Mouse (Mus musculus): ENCODE data around the gene Zdhhc5. TPM values are rescaled to one million over a fixed set of nuclear protein-coding genes. Genes with fewer than 3 reads are reported as not detected.

Zdhhc5 gene
- total and polyA plus RNA-seq, 3 experiments, result 25.4 to 45.5 (median 37.7) TPM

DNA sequence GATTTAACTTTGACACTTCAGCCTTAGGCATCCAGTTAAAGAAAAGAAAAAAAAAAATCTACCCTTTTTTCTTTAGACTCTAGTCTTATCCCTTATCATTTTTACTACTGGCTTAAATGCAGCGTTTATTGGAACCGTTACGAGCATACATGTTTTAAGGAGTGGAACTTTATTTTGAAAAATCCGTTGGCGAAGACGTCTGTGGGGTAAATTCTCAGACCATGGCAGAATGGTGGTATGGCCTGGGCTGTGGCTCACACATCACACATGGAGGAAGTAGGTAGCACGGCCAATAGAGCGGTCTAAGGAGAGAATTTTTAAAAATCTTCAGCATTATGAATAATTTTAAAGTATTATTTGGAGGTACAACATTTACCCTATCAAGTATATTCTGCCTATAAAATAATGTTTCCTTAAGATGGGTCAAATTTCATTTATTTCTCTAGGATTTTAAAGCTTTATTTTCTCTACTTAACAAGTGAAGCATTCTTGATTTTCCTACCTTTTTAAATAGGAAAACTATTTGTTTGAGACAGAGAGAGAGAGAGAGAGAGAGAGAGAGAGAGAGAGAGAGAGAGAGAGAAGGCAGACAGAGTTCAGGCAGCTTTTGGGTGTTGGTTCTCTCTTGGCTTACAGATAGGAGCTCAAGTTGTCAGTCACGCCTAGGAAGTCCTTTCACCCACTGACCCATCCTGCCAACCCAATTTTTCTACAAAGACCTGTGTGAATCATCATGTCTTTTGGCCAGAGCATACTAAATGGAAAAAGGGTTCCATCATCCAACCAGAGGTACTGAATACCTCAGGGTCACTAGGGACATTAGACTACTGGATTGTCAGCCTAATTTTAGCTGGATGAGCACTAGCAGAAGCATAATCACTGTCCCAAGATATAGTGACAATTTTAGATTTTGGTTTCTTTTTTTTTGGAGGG, 1.7 kb upstream of the Zdhhc5 start:
- Histone ChIP-seq H3K4me3 (replicated peaks in 1 of 3; ENCODE audit: low read depth in 2 of 3, low read length in 2 of 3, poor library complexity in 1 of 3) (peak overlapping the region; percentile 76 to 90 (median 77)), H3K4me1 (ENCODE audit: control insufficient read depth in 1 of 2, insufficient read depth in 2 of 2) (peaks cover 0 to 26% of the 10 kb centered on the region in 2 experiments; a peak in 3 of 4 replicates), H3K9ac (ENCODE audit: insufficient read depth, low read depth) (peak overlapping the region; percentile 54), H3K79me2 (replicated peaks; ENCODE audit: control insufficient read depth, extremely low read depth, insufficient read depth, poor library complexity, severe bottlenecking) (peaks cover 24% of the 10 kb centered on the region), H3K27me3 (replicated peaks) (no peaks in the 10 kb centered on the region), H3K36me3 (replicated peaks in 1 of 2; ENCODE audit: control insufficient read depth in 1 of 2, insufficient read depth in 1 of 2, low read length in 1 of 2) (peaks cover 6 to 10% of the 10 kb centered on the region in 2 experiments), H3K4me2 (ENCODE audit: insufficient read depth, low read depth, poor library complexity, severe bottlenecking) (peak overlapping the region; percentile 86), H3K27ac (ENCODE audit: insufficient read depth, low read depth) (no peak overlapping the region; the same call in 1 of the 2 replicates), H3K9me3 (replicated peaks; ENCODE audit: low read length) (no peaks in the 10 kb centered on the region)
- dilution Hi-C loops (cut with MboI; ENCODE audit: extremely low pct_ligation_motif_present, extremely low pct_unique_long_range_greater_than_20kb, low sequenced_read_pairs), result no loop called here
- in situ Hi-C loops (cut with MboI; ENCODE audit: low pct_ligation_motif_present, low pct_unique_long_range_greater_than_20kb, low sequenced_read_pairs), result no loop called here
- DNase-seq (ENCODE audit: extremely low read depth), result peak; percentile 21
- TF ChIP-seq PAX5 (IDR thresholded peaks at IDR 0.05; ENCODE audit: low read length) (no peak), CHD2 (IDR thresholded peaks at IDR 0.05; ENCODE audit: low read length) (no peak), MEF2A (IDR thresholded peaks at IDR 0.05; ENCODE audit: borderline replicate concordance, low read depth, low read length) (no peak), BHLHE40 (IDR thresholded peaks at IDR 0.05; ENCODE audit: low read depth, low read length) (no peak), TBP (conservative IDR thresholded peaks at IDR 0.05; ENCODE audit: low read depth, low read length) (0 out of 2 replicates have a peak, but pooled peaks have one; percentile 11), ZNF384 (IDR thresholded peaks at IDR 0.05; ENCODE audit: low read depth, low read length) (peak; percentile 37), CHD1 (IDR thresholded peaks at IDR 0.05; ENCODE audit: low read depth, low read length) (peak; percentile 82; the same call in 1 of the 2 replicates), TCF12 (IDR thresholded peaks at IDR 0.05; ENCODE audit: low read depth, low read length) (no peak), ELF1 (IDR thresholded peaks at IDR 0.05; ENCODE audit: low read depth, low read length) (no peak), JUND (conservative IDR thresholded peaks at IDR 0.05; ENCODE audit: low read depth, low read length) (0 out of 2 replicates have a peak, but pooled peaks have one; percentile 43), JUN (IDR thresholded peaks at IDR 0.05; ENCODE audit: insufficient read depth, low read depth, low read length) (no peak)

DNA sequence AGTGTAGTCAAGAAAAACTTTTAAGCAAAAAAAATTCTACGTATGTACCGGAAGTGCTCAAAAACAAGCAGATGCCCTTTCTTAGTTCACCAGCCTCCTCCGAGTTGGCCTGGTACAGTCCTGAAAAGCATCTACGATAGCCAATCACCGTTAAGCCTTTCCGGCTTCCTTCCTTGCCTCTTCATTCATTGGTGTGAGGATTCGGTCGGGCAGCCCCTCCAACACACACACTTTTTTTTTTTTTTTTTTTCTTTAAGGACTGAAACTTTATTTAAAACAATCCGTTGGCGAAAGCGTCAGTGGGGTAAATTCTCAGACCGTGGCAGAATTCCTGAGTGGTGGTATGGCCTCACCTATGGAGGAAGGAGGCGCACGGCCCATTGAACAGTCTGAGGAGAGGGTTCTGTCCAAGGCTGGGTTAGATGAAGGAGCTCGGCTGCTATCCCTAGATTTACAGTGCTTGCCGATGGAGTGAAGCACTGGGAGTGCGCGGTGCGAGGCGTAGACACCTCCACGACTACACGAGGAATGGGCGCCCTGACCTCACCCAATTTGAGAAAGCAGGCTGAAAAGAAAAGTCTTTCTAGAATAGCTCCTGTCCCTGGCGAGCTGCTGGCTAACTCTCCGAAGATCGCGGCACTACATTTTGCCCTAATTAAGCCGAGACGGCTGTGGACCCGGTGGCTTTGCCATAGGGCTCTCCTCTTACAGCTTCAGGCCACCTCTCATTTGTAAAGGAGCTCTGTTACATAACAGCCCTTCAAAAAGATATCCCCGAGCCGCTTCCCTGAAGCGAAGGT, 782 bp upstream of the Zdhhc5 start:
- Histone ChIP-seq H3K9me3 (replicated peaks; ENCODE audit: low read length) (no peaks in the 10 kb centered on the region), H3K4me2 (ENCODE audit: insufficient read depth, low read depth, poor library complexity, severe bottlenecking) (peak overlapping the region; percentile 85), H3K27ac (ENCODE audit: insufficient read depth, low read depth) (peak overlapping the region; percentile 99), H3K4me1 (ENCODE audit: control insufficient read depth in 1 of 2, insufficient read depth in 2 of 2) (peaks cover 0 to 22% of the 10 kb centered on the region in 2 experiments; a peak in 3 of 4 replicates), H3K79me2 (replicated peaks; ENCODE audit: control insufficient read depth, extremely low read depth, insufficient read depth, poor library complexity, severe bottlenecking) (peaks cover 25% of the 10 kb centered on the region), H3K27me3 (replicated peaks) (no peaks in the 10 kb centered on the region), H3K4me3 (replicated peaks in 1 of 3; ENCODE audit: low read depth in 2 of 3, low read length in 2 of 3, poor library complexity in 1 of 3) (peak overlapping the region; percentile 76 to 90 (median 77)), H3K9ac (ENCODE audit: insufficient read depth, low read depth) (peak overlapping the region; percentile 81), H3K36me3 (replicated peaks in 1 of 2; ENCODE audit: control insufficient read depth in 1 of 2, insufficient read depth in 1 of 2, low read length in 1 of 2) (peaks cover 2 to 8% of the 10 kb centered on the region in 2 experiments)
- dilution Hi-C loops (cut with MboI; ENCODE audit: extremely low pct_ligation_motif_present, extremely low pct_unique_long_range_greater_than_20kb, low sequenced_read_pairs) (no loop called here), in situ Hi-C loops (cut with MboI; ENCODE audit: low pct_ligation_motif_present, low pct_unique_long_range_greater_than_20kb, low sequenced_read_pairs) (no loop called here)
- peak; percentile 95 for DNase-seq (ENCODE audit: extremely low read depth)
- TF ChIP-seq MYC (IDR thresholded peaks at IDR 0.05; ENCODE audit: low read depth, low read length) (peak; percentile 65; the same call in 1 of the 2 replicates), ZKSCAN1 (IDR thresholded peaks at IDR 0.05; ENCODE audit: borderline replicate concordance, low read depth, low read length) (peak; percentile 55; the same call in 1 of the 2 replicates), PAX5 (IDR thresholded peaks at IDR 0.05; ENCODE audit: low read length) (no peak), USF1 (IDR thresholded peaks at IDR 0.05; ENCODE audit: low read depth, low read length) (no peak), SIN3A (IDR thresholded peaks at IDR 0.05; ENCODE audit: low read length) (peak; percentile 51), ZC3H11A (IDR thresholded peaks at IDR 0.05; ENCODE audit: low read depth, low read length) (no peak), USF2 (conservative IDR thresholded peaks at IDR 0.05; ENCODE audit: low read depth, low read length) (no peak), UBTF (IDR thresholded peaks at IDR 0.05; ENCODE audit: low read depth, low read length) (peak; percentile 96; the same call in 1 of the 2 replicates), SMC3 (IDR thresholded peaks at IDR 0.05; ENCODE audit: low read depth, low read length) (no peak), RCOR1 (conservative IDR thresholded peaks at IDR 0.05; ENCODE audit: low read depth, low read length) (no peak), MAZ (IDR thresholded peaks at IDR 0.05; ENCODE audit: low read depth, low read length) (no peak; the same call in 1 of the 2 replicates), E2F4 (IDR thresholded peaks at IDR 0.05; ENCODE audit: insufficient replicate concordance, low read depth, low read length) (0 out of 2 replicates have a peak, but pooled peaks have one; percentile 16), KAT2A (IDR thresholded peaks at IDR 0.05; ENCODE audit: insufficient replicate concordance, low read length) (peak; percentile 20; the same call in 1 of the 2 replicates), ZMIZ1 (IDR thresholded peaks at IDR 0.05; ENCODE audit: low read depth, low read length) (no peak), CTCF (conservative IDR thresholded peaks at IDR 0.05 in 1 of 2, IDR thresholded peaks at IDR 0.05 in 1 of 2; ENCODE audit: low read depth in 2 of 2, low read length in 2 of 2) (no peak), NRF1 (IDR thresholded peaks at IDR 0.05; ENCODE audit: low read depth, low read length) (no peak), TCF12 (IDR thresholded peaks at IDR 0.05; ENCODE audit: low read depth, low read length) (peak; percentile 10; the same call in 1 of the 2 replicates), EP300 (IDR thresholded peaks at IDR 0.05; ENCODE audit: low read length) (no peak), ELF1 (IDR thresholded peaks at IDR 0.05; ENCODE audit: low read depth, low read length) (peak; percentile 80)

Data from CH12.LX (cell line).